8 mouse cellular contexts compared by ENCODE assay signal in genomic region chr1:131827207-131827786, GRCm38 (mm10). TPM values are rescaled to one million over a fixed set of nuclear protein-coding genes. Genes with fewer than 3 reads are reported as not detected.
DNase-seq lines count a peak whose midpoint lies in the region; ATAC-seq and TF ChIP-seq lines count a peak whose summit lies in the region.

Slc41a1 (plus strand) TSS chr1:131827493.

- POLR2A ChIA-PET in Patski (lab: Charles Lee), result no interaction called here

- H3K27ac ChIP-seq in forebrain, embryonic 15.5 days (replicated peaks), result peak within 1 kb of the TSS; percentile 74
- peak within 1 kb of the TSS; percentile 86 for H3K27ac ChIP-seq in hindbrain, embryonic 13.5 days
- peak within 1 kb of the TSS; percentile 64 for H3K27ac ChIP-seq in liver, embryonic 12.5 days
- H3K27ac ChIP-seq in stomach, embryonic 14.5 days (ENCODE audit: low read length), result peak within 1 kb of the TSS; percentile 63; the same call in 1 of the 2 replicates

- peak; percentile 36 for ATAC-seq in Patski
- ATAC-seq in forebrain, embryonic 15.5 days (replicated peaks), result no peak; the same call in 1 of the 2 replicates
- ATAC-seq in hindbrain, embryonic 13.5 days (ENCODE audit: low FRiP score), result peak; percentile 68
- peak; percentile 61 for ATAC-seq in liver, embryonic 12.5 days
- peak; percentile 43 for ATAC-seq in stomach, embryonic 14.5 days (ENCODE audit: insufficient number of reproducible peaks, insufficient read depth, low FRiP score, low read depth)

- WGBS in forebrain, embryonic 15.5 days, result 2% methylated on average over 25 of the region's 25 CpGs
- 3% methylated on average over 25 of the region's 25 CpGs for WGBS in hindbrain, embryonic 13.5 days
- 3% methylated on average over 25 of the region's 25 CpGs for WGBS in liver, embryonic 12.5 days (ENCODE audit: insufficient replicate concordance)
- 3% methylated on average over 25 of the region's 25 CpGs for WGBS in stomach, embryonic 14.5 days

- peak within 1 kb of the TSS; percentile 69 for H3K4me3 ChIP-seq in forebrain, embryonic 15.5 days
- H3K4me3 ChIP-seq in hindbrain, embryonic 13.5 days, result peak within 1 kb of the TSS; percentile 76
- peak within 1 kb of the TSS; percentile 79 for H3K4me3 ChIP-seq in liver, embryonic 12.5 days
- H3K4me3 ChIP-seq in stomach, embryonic 14.5 days (ENCODE audit: low read depth, low read length), result peak within 1 kb of the TSS; percentile 82

- H3K4me2 ChIP-seq in forebrain, embryonic 15.5 days (replicated peaks), result peak within 1 kb of the TSS; percentile 67
- peak within 1 kb of the TSS; percentile 82 for H3K4me2 ChIP-seq in hindbrain, embryonic 13.5 days
- peak within 1 kb of the TSS; percentile 94 for H3K4me2 ChIP-seq in liver, embryonic 12.5 days
- H3K4me2 ChIP-seq in stomach, embryonic 14.5 days (replicated peaks; ENCODE audit: low read depth, low read length), result peak within 1 kb of the TSS; percentile 86

- peaks cover 36% of the 10 kb centered on the region for H3K4me1 ChIP-seq in forebrain, embryonic 15.5 days
- H3K4me1 ChIP-seq in hindbrain, embryonic 13.5 days (replicated peaks), result peaks cover 46% of the 10 kb centered on the region
- H3K4me1 ChIP-seq in liver, embryonic 12.5 days, result peaks cover 20% of the 10 kb centered on the region
- peaks cover 10% of the 10 kb centered on the region for H3K4me1 ChIP-seq in stomach, embryonic 14.5 days (ENCODE audit: control insufficient read depth, insufficient read depth, low read length)

- H3K9ac ChIP-seq in forebrain, embryonic 15.5 days (replicated peaks), result peak within 1 kb of the TSS; percentile 80
- H3K9ac ChIP-seq in hindbrain, embryonic 13.5 days, result peak within 1 kb of the TSS; percentile 87
- H3K9ac ChIP-seq in liver, embryonic 12.5 days, result peak within 1 kb of the TSS; percentile 78
- peak within 1 kb of the TSS; percentile 61 for H3K9ac ChIP-seq in stomach, embryonic 14.5 days (replicated peaks; ENCODE audit: low read depth, low read length)

- in situ Hi-C loops in Patski (cut with MboI; ENCODE audit: low pct_unique_long_range_greater_than_20kb), result no loop called here

- CTCF ChIA-PET in Patski (lab: Charles Lee), result no interaction called here

- H3K9me3 ChIP-seq in forebrain, embryonic 15.5 days, result no peaks in the 10 kb centered on the region
- H3K9me3 ChIP-seq in hindbrain, embryonic 13.5 days, result no peaks in the 10 kb centered on the region
- H3K9me3 ChIP-seq in liver, embryonic 12.5 days (replicated peaks), result no peaks in the 10 kb centered on the region
- H3K9me3 ChIP-seq in stomach, embryonic 14.5 days (ENCODE audit: control insufficient read depth, low read depth, low read length), result no peaks in the 10 kb centered on the region

- TF ChIP-seq CTCF in Patski (IDR thresholded peaks at IDR 0.05), result no peak

- H3K36me3 ChIP-seq in forebrain, embryonic 15.5 days, result no peaks in the 10 kb centered on the region; the same call in 1 of the 2 replicates
- H3K36me3 ChIP-seq in hindbrain, embryonic 13.5 days, result peaks cover 9% of the 10 kb centered on the region; the same call in 1 of the 2 replicates
- H3K36me3 ChIP-seq in liver, embryonic 12.5 days, result peaks cover 3% of the 10 kb centered on the region; the same call in 1 of the 2 replicates
- peaks cover 9% of the 10 kb centered on the region for H3K36me3 ChIP-seq in stomach, embryonic 14.5 days (ENCODE audit: control insufficient read depth, insufficient read depth, low read length)

- DNase-seq in kidney, postnatal 10 days, result peak; percentile 26
- DNase-seq in kidney, postnatal 25 days, result no peak
- DNase-seq in Patski (ENCODE audit: low read depth, low spot score), result no peak
- no peak for DNase-seq in ovary, adult 18-20 months (ENCODE audit: low spot score)

- H3K27me3 ChIP-seq in Patski, result no peaks in the 10 kb centered on the region
- H3K27me3 ChIP-seq in forebrain, embryonic 15.5 days, result no peaks in the 10 kb centered on the region
- 0 out of 2 replicates have a peak, but pooled peaks cover 2% of the 10 kb centered on the region for H3K27me3 ChIP-seq in hindbrain, embryonic 13.5 days
- H3K27me3 ChIP-seq in liver, embryonic 12.5 days (replicated peaks), result no peaks in the 10 kb centered on the region
- H3K27me3 ChIP-seq in stomach, embryonic 14.5 days (ENCODE audit: control insufficient read depth, insufficient read depth, low read length), result no peaks in the 10 kb centered on the region

RNA-seq across cellular contexts. Expression of gene Slc41a1, which starts in this region (rescaled TPM):
- polyA plus RNA-seq in Patski (2021), result 25.8 TPM
- 14.2 and 16.0 TPM in 2 replicates for polyA plus RNA-seq in forebrain, embryonic 15.5 days (2015; fragmentation: Nextera tagmentation; extraction: Ambion mirVana)
- polyA plus RNA-seq in hindbrain, embryonic 13.5 days (2015; fragmentation: Nextera tagmentation; extraction: Ambion mirVana), result 13.3 and 13.6 TPM in 2 replicates
- polyA plus RNA-seq in liver, embryonic 12.5 days (2016; fragmentation: Nextera tagmentation; extraction: Ambion mirVana), result 2.4 and 3.4 TPM in 2 replicates
- polyA plus RNA-seq in stomach, embryonic 14.5 days (2014; fragmentation: Nextera tagmentation; extraction: Ambion mirVana), result 9.0 and 10.0 TPM in 2 replicates
